Comparison of ENCODE assay signal across 31 mouse cellular contexts in the genomic region with DNA sequence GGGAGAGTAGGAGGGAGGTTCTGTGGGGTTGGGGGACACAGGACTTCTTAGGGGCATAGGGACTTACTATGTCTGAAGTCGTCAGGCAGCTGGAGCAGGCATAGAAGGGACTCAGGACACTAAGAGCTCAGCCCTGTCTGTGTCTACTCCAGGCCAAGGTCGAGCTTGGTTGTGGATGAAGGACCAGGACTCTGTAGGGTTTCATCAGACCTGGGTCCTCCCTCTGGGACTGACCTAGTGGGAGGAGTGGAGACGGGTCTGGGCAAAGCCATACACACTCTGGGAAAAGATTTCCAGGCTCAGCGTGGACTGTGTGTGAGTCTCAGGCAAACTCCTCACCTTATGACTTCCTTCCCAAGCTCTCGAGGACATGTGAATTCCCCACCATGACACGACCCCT. TPM values are rescaled to one million over a fixed set of nuclear protein-coding genes. Genes with fewer than 3 reads are reported as not detected.
DNase-seq lines count a peak whose midpoint lies in the region; ATAC-seq and TF ChIP-seq lines count a peak whose summit lies in the region.
"Had no signal": no experiment of that assay in that cellular context is flagged by ENCODE, and none has a peak within 500 bp of the region (broad histone marks: within the 10 kb centered on the region; RNA-seq: fewer than 3 reads in every experiment).

No protein-coding gene starts in this region.

- peaks cover 28% of the 10 kb centered on the region for H3K4me1 ChIP-seq in liver, postnatal 0 days (ENCODE audit: insufficient read depth)
- peaks cover 12% of the 10 kb centered on the region for H3K4me1 ChIP-seq in liver, embryonic 11.5 days (replicated peaks; ENCODE audit: control insufficient read depth, insufficient read depth, low read length)

- TF ChIP-seq EP300 in liver, postnatal 0 days (IDR thresholded peaks at IDR 0.05; ENCODE audit: low read depth): no peak

- peaks cover 2% of the 10 kb centered on the region; the same call in 1 of the 2 replicates for H3K36me3 ChIP-seq in liver, postnatal 0 days (replicated peaks; ENCODE audit: insufficient read depth, low read length)
- peaks cover 2% of the 10 kb centered on the region; the same call in 1 of the 2 replicates for H3K36me3 ChIP-seq in liver, embryonic 11.5 days (ENCODE audit: control insufficient read depth, insufficient read depth, low read length)

- H3K4me3 ChIP-seq in liver, postnatal 0 days (ENCODE audit: low read depth, low read length): no peak overlapping the region
- no peak overlapping the region for H3K4me3 ChIP-seq in liver, embryonic 11.5 days (ENCODE audit: low read depth, low read length)
- H3K4me3 ChIP-seq: forebrain, embryonic 10.5 days; forebrain, embryonic 13.5 days; hindbrain, embryonic 10.5 days; hindbrain, embryonic 13.5 days; intestine, embryonic 15.5 days had no signal

- peak overlapping the region; percentile 22; the same call in 1 of the 2 replicates for H3K27ac ChIP-seq in liver, postnatal 0 days (ENCODE audit: low read depth)
- no peak overlapping the region for H3K27ac ChIP-seq in liver, embryonic 11.5 days (ENCODE audit: low read depth, low read length)
- H3K27ac ChIP-seq: forebrain, embryonic 10.5 days; forebrain, embryonic 13.5 days; hindbrain, embryonic 10.5 days; hindbrain, embryonic 13.5 days; intestine, embryonic 15.5 days had no signal

- no peak overlapping the region for H3K4me2 ChIP-seq in liver, postnatal 0 days (ENCODE audit: low read depth, low read length)
- H3K4me2 ChIP-seq in liver, embryonic 11.5 days: no peak overlapping the region
- H3K4me2 ChIP-seq: forebrain, embryonic 13.5 days; heart, embryonic 11.5 days; hindbrain, embryonic 13.5 days; intestine, embryonic 15.5 days had no signal

- no peak overlapping the region for H3K9ac ChIP-seq in liver, postnatal 0 days (replicated peaks)
- H3K9ac ChIP-seq in liver, embryonic 11.5 days (ENCODE audit: low read depth, low read length): no peak overlapping the region
- H3K9ac ChIP-seq: forebrain, embryonic 13.5 days; hindbrain, embryonic 13.5 days; intestine, embryonic 15.5 days had no signal

- no peak for ATAC-seq in liver, postnatal 0 days
- ATAC-seq in liver, embryonic 11.5 days (replicated peaks; ENCODE audit: low FRiP score): no peak
- ATAC-seq: CD4-positive, CD25-positive, alpha-beta regulatory T cell, adult 4 months; forebrain, embryonic 13.5 days; forebrain, embryonic 16.5 days; hindbrain, embryonic 16.5 days; intestine, embryonic 15.5 days had no signal

- H3K9me3 ChIP-seq in liver, postnatal 0 days (ENCODE audit: low read length): no peaks in the 10 kb centered on the region
- no peaks in the 10 kb centered on the region for H3K9me3 ChIP-seq in liver, embryonic 11.5 days (ENCODE audit: control insufficient read depth, low read length)
- H3K9me3 ChIP-seq: forebrain, embryonic 10.5 days; forebrain, embryonic 13.5 days; hindbrain, embryonic 10.5 days; hindbrain, embryonic 13.5 days; intestine, embryonic 15.5 days had no signal

- H3K27me3 ChIP-seq in liver, postnatal 0 days (ENCODE audit: insufficient read depth, low read length): no peaks in the 10 kb centered on the region
- no peaks in the 10 kb centered on the region for H3K27me3 ChIP-seq in liver, embryonic 11.5 days (replicated peaks; ENCODE audit: control insufficient read depth, insufficient read depth, low read length)
- H3K27me3 ChIP-seq: forebrain, embryonic 13.5 days; hindbrain, embryonic 13.5 days; intestine, embryonic 15.5 days had no signal

- peak; percentile 70 for DNase-seq in adrenal gland, postnatal 10 days
- DNase-seq in adrenal gland, postnatal 4 days (ENCODE audit: low spot score in 2 of 2): no peak
- no peak for DNase-seq in liver, postnatal 0 days
- no peak for DNase-seq in liver, embryonic 11.5 days (ENCODE audit: low spot score)
- DNase-seq in adrenal gland, postnatal 36 days: peak; percentile 55 to 64
- DNase-seq in layer of hippocampus, adult 8-10 months (ENCODE audit: low spot score in 2 of 2): no peak
- DNase-seq: cerebellum, adult 11-12 months; cerebellum, adult 8-10 months; cerebellum, postnatal 36 days; gastrocnemius, postnatal 10 days; gastrocnemius, postnatal 36 days; heart, postnatal 36 days; kidney, adult 11 months had no signal

- 59% methylated on average over 6 of the region's 6 CpGs for WGBS in liver, postnatal 0 days (ENCODE audit: insufficient replicate concordance)
- WGBS in liver, embryonic 11.5 days: 69% methylated on average over 6 of the region's 6 CpGs

- no peak for TF ChIP-seq CTCF in liver, postnatal 0 days (IDR thresholded peaks at IDR 0.05; ENCODE audit: low read depth)

RNA-seq across cellular contexts. Expression of gene Aldh4a1, which starts 2.9 kb away (rescaled TPM):
- 10 to 100 TPM; 62.7 to 84.6 TPM for total RNA-seq in adrenal gland, postnatal 10 days (2021)
- total RNA-seq in adrenal gland, postnatal 4 days (2021): 10 to 100 TPM; 41.8 to 43.4 TPM
- 81.2 and 86.3 TPM in 2 replicates for polyA plus RNA-seq in liver, postnatal 0 days (2015; fragmentation: Nextera tagmentation; extraction: Ambion mirVana)
- 45.2 and 52.0 TPM in 2 replicates for polyA plus RNA-seq in liver, embryonic 11.5 days (2014; fragmentation: Nextera tagmentation; extraction: Ambion mirVana)
- total RNA-seq in adrenal gland, postnatal 36 days (2021): 100 to 1,000 TPM in 1 of 2 experiments, 10 to 100 TPM in 1; 57.8 to 136 TPM
- 10 to 100 TPM; 19.3 to 26.5 (median 21.0) TPM for total RNA-seq in layer of hippocampus, adult 8-10 months (2022)

RNA-seq across cellular contexts. Expression of gene Gm21969, which starts 16.8 kb away (rescaled TPM):
- total RNA-seq in adrenal gland, postnatal 10 days (2021): not detected
- total RNA-seq in adrenal gland, postnatal 4 days (2021): not detected
- polyA plus RNA-seq in liver, postnatal 0 days (2015; fragmentation: Nextera tagmentation; extraction: Ambion mirVana): 0.04 TPM in 1 of 2 replicates, not detected in the other
- polyA plus RNA-seq in liver, embryonic 11.5 days (2014; fragmentation: Nextera tagmentation; extraction: Ambion mirVana): not detected in 2 replicates
- total RNA-seq in adrenal gland, postnatal 36 days (2021): not detected
- not detected for total RNA-seq in layer of hippocampus, adult 8-10 months (2022)
- total RNA-seq: gastrocnemius, adult 18-20 months; gastrocnemius, postnatal 10 days; gastrocnemius, postnatal 36 days; granulocyte monocyte progenitor cell, adult 5-6 weeks; heart, adult 8-10 months; heart, postnatal 36 days; MEL had no signal
- polyA plus RNA-seq: CD4-positive, CD25-positive, alpha-beta regulatory T cell, adult 4 months; cortical plate, adult 2 months; embryonic facial prominence, embryonic 11.5 days; embryonic facial prominence, embryonic 14.5 days; forebrain, embryonic 10.5 days; forebrain, embryonic 13.5 days; forebrain, embryonic 16.5 days; heart, embryonic 11.5 days; heart, embryonic 14.5 days; heart, postnatal 0 days; hindbrain, embryonic 10.5 days; hindbrain, embryonic 13.5 days; hindbrain, embryonic 16.5 days; intestine, embryonic 15.5 days had no signal

RNA-seq across cellular contexts. Expression of gene Tas1r2, which starts 33.6 kb away (rescaled TPM):
- total RNA-seq in adrenal gland, postnatal 10 days (2021): not detected
- total RNA-seq in adrenal gland, postnatal 4 days (2021): not detected
- not detected in 2 replicates for polyA plus RNA-seq in liver, postnatal 0 days (2015; fragmentation: Nextera tagmentation; extraction: Ambion mirVana)
- polyA plus RNA-seq in liver, embryonic 11.5 days (2014; fragmentation: Nextera tagmentation; extraction: Ambion mirVana): not detected in 2 replicates
- not detected for total RNA-seq in adrenal gland, postnatal 36 days (2021)
- not detected for total RNA-seq in layer of hippocampus, adult 8-10 months (2022)
- total RNA-seq: gastrocnemius, adult 18-20 months; gastrocnemius, postnatal 10 days; gastrocnemius, postnatal 36 days; granulocyte monocyte progenitor cell, adult 5-6 weeks; heart, adult 8-10 months; heart, postnatal 36 days; MEL had no signal
- polyA plus RNA-seq: CD4-positive, CD25-positive, alpha-beta regulatory T cell, adult 4 months; cortical plate, adult 2 months; embryonic facial prominence, embryonic 11.5 days; embryonic facial prominence, embryonic 14.5 days; forebrain, embryonic 10.5 days; forebrain, embryonic 13.5 days; forebrain, embryonic 16.5 days; heart, embryonic 11.5 days; heart, embryonic 14.5 days; heart, postnatal 0 days; hindbrain, embryonic 10.5 days; hindbrain, embryonic 13.5 days; hindbrain, embryonic 16.5 days; intestine, embryonic 15.5 days had no signal

Comparison
In these comparisons a context has a peak if more than half of its experiments do, and no peak if none do; other contexts are left out.
1. DNase-seq: peak in adrenal gland, postnatal 10 days (single experiment) and adrenal gland, postnatal 36 days (2 of 2); none in adrenal gland, postnatal 4 days (0 of 2), liver, postnatal 0 days (single experiment), liver, embryonic 11.5 days (single experiment) and layer of hippocampus, adult 8-10 months (0 of 2).